Mouse (Mus musculus): ENCODE data around the gene Tmeff1.

- TF ChIP-seq CTCF (IDR thresholded peaks at IDR 0.05; ENCODE audit: borderline replicate concordance, extremely low read depth, insufficient read depth, insufficient read length) (no peak), POLR2A (IDR thresholded peaks at IDR 0.05; ENCODE audit: borderline replicate concordance, extremely low read depth, insufficient read depth, insufficient read length, poor library complexity, severe bottlenecking) (no peak)
These were observed 11.1 kb downstream of the Tmeff1 start for GRCm38 (mm10) chr4:48596111-48596510.

All from brain, embryonic 14.5 days (tissue).